Mouse (Mus musculus) ovary, adult 18-20 months (tissue): ENCODE data around the gene Scnn1a.

Source experiments
- DNase-seq: peaks from one replicate; pipeline ENCODE4 v3.0.0; 2022; ENCODE audit warnings: low spot score, mixed read lengths

Scnn1a gene

GRCm38 (mm10) chr6:125344084-125344483 lies 23.6 kb downstream of the Scnn1a start:
- no peak for DNase-seq

GRCm38 (mm10) chr6:125344866-125345265 lies 24.4 kb downstream of the Scnn1a start:
- no peak for DNase-seq

GRCm38 (mm10) chr6:125345625-125346024 lies 25.2 kb downstream of the Scnn1a start:
- DNase-seq = no peak

GRCm38 (mm10) chr6:125346029-125346428 lies 25.6 kb downstream of the Scnn1a start:
- no peak for DNase-seq

DNA sequence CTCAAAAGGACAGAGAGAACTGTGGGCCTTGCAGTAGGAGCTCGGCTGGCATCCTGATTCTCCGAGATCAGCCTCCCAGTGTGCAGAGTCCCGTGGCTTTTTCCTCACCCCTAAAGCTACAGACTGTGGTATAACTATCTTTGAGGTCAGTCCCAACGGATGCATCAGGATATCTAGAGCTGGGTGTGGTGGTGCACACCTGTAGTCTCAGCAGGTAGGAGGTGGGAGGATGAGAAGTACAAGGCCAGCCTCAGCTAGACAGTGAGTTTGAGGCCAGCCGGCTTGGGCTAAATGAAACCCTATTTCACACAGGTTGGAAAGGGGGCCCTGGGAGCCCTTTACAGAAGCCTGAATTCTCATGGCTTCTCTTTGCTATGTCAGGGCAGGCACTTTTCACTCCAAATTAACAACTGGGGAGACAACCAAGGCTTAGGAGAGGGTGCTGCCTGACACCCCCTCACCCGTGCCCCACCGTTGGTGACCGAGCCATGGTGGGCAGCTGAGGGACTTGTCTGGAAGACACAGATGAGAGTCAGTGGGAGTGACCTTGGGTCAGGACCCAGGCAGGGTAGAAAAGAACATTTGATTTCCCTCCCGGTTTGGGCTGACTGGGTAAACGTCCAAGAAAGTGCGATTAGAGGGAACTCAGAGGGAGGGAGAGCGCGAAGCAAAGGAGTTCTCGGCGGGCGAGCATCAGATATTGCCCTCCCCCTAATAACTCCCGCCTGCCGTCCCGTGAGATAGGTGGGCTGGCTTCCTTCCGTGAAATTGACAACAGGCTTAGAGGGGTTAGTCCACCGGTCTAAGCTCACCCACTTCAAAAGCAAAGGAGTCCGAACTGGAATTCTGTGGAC lies 28.5 kb downstream of the Scnn1a start, which contains the start of gene Tnfrsf1a:
Gene Tnfrsf1a (plus strand): TSS at position 642 of the 854 bp plus-strand sequence.
- DNase-seq = no peak

- peak; percentile 69 for DNase-seq
These were observed 29.2 kb downstream of the Scnn1a start for GRCm38 (mm10) chr6:125349575-125350230.

DNA sequence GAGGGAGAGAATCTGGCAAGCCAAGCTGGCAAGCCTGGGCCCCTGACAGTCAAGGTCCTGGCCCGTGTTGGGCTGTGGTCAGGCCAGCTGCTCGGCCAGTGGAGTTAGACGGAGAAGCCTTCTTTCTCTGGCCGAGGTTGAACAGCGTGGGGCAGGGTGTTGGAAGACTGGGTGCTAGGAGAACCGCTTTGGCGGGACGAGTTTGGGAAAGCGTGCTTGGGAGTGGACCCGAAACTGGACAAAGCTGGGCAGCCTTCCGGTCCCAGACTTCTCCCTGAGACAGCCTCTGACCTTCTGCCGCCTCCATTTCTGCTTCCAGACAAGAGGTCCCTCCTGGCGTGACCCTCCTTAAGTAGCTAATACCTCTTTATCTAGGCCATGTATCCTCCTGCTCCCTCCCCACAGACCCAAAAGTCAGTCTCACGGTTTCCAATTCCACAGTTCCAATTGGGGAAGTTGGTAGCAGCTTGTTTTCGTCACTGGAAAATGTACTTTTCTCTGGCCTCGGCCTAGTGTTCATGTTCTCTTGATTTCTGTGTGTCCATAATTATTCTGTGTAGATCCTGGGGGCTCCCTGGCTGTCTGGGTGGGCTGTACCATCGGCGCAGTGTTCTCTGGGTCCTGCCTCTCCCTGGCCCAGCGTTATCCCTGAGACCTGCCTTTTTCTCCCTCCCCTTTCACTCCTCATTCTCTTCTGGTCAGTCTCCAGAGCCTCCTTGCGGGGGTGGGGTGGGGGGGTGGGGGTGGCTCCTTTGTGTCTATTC lies 30.0 kb downstream of the Scnn1a start:
- no peak for DNase-seq

GRCm38 (mm10) chr6:125350995-125351324 lies 30.5 kb downstream of the Scnn1a start:
- DNase-seq = no peak

GRCm38 (mm10) chr6:125351368-125352045 lies 31.0 kb downstream of the Scnn1a start:
- DNase-seq = peak; percentile 68

GRCm38 (mm10) chr6:125352046-125352384 lies 31.6 kb downstream of the Scnn1a start:
- no peak for DNase-seq

DNA sequence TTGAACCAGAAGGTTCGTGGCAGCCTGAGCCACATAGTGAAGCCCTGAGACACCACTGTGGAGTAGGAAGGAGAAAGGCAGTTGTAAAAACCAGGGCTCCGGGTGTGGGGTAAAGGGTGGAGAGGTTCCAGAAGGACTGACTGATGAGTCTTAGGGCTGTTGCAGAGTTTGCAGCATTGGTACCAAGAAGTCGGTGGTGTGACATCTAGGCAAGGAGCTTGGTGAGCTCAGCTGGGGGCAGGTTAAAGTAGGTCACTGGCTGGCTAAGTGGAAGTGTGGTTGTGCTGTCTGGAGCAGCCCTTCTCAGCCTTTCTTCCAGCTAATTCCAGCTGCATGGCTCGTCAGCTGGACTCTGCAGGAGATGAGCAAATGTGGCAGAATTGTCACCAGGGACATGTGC lies 32.4 kb downstream of the Scnn1a start:
- no peak for DNase-seq

GRCm38 (mm10) chr6:125353221-125353620 lies 32.8 kb downstream of the Scnn1a start:
- no peak for DNase-seq

- no peak for DNase-seq
These were observed 33.2 kb downstream of the Scnn1a start for GRCm38 (mm10) chr6:125353655-125354054.

DNA sequence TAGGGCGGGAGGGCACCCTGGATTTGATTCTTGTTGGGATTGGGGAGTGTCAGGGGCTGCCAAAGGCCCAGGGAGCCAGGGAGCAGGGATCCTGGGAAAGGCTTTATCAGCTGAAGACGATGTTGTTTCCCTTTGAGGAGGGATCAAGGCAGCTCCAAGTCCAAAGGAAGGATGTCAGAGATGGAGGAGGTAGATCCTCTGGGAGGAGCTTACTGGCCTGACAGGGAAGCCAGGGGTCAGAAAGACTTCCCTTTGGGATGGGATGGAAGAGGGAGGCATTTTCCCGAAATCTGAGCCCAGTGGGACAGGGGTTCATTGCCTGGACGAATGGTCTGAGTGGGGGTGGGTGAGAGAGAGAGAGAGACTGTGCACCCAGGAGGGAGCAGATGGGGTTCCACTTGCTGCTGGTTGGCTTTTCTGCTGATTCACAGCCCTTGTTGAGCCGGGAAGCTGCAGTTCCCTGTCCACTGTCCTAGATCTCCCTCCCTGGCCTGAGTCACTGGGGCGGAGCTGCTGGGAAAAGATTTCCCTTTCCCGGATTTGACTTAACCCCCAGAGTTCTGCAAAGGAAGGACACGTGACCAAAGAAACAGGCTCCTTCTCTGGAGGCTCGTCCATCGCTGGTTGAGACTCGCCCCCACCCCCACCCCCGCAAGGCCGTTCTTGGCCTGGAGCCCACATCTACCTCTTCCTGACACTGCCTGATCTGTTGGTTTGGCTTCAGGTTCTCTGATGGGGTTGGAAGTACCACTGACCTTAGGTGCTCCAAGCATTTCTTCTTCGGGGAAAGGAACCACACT lies 34.1 kb downstream of the Scnn1a start:
- peak; percentile 57 for DNase-seq

- no peak for DNase-seq
These were observed 34.8 kb downstream of the Scnn1a start for GRCm38 (mm10) chr6:125355197-125355741.

- no peak for DNase-seq
These were observed 35.8 kb downstream of the Scnn1a start for GRCm38 (mm10) chr6:125356264-125356663.

DNA sequence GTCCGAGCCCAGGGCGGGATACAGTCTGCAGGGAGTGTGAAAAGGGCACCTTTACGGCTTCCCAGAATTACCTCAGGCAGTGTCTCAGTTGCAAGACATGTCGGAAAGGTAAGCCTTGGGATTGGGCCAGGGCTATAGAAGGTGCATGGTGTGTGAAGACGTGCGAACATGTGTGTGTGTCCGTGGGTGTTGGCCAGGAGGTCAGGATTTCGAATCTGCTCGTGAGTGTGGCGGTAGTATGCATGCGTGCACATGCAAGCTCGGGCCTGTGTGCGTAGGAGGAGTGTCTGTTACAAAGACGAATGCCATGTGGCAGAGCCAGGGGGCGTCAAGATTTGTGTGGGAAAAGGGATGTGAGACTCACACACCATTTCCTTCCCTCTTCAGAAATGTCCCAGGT lies 36.9 kb downstream of the Scnn1a start:
- no peak for DNase-seq

DNA sequence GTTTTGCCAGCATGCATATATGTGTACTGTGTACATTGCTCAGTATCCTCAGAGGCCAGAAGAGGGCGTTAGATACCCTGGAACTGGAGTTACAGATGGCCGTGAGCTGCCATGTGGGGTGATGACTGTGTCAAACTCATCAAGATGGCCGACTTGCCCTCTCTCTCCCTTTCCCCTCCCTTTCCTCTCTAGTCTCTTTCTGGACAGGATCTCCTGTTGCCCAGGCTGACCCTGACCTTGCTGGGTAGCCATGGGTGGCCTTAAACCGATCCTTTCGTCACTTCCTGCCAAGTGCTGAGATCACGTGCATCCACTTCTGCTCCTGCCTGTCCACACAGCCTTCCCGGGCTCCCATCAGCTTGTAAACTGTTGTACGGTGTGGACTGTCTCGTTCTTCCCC lies 39.5 kb downstream of the Scnn1a start:
- DNase-seq = no peak

- DNase-seq = no peak
These were observed 40.4 kb downstream of the Scnn1a start for GRCm38 (mm10) chr6:125360846-125361245.

DNA sequence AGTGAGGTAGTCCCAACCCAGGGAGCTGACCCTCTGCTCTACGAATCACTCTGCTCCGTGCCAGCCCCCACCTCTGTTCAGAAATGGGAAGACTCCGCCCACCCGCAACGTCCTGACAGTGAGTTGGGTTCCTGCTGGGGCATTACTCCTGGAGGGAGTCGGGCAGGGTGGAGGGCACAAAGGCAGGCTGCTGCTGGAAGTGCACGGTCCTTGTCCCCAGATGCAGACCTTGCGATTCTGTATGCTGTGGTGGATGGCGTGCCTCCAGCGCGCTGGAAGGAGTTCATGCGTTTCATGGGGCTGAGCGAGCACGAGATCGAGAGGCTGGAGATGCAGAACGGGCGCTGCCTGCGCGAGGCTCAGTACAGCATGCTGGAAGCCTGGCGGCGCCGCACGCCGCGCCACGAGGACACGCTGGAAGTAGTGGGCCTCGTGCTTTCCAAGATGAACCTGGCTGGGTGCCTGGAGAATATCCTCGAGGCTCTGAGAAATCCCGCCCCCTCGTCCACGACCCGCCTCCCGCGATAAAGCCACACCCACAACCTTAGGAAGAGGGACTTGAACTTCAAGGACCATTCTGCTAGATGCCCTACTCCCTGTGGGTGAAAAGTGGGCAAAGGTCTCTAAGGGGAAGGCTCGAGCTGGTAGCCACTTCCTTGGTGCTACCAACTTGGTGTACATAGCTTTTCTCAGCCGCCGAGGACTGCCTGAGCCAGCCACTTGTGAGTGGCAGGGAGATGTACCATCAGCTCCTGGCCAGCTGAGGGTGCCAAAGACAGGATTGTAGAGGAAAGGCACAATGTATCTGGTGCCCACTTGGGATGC lies 41.2 kb downstream of the Scnn1a start:
- DNase-seq = no peak
